Mouse (Mus musculus): ENCODE measurements around the gene Zfp639.

GRCm38 (mm10) chr3:32483035-32483434, 27.0 kb upstream of the Zfp639 start:
- TF ChIP-seq CTCF (IDR thresholded peaks at IDR 0.05; ENCODE audit: low read depth) (no peak), EP300 (IDR thresholded peaks at IDR 0.05; ENCODE audit: low read depth) (no peak)
